Mouse (Mus musculus): ENCODE data around the gene Hils1. TPM values are rescaled to one million over a fixed set of nuclear protein-coding genes. Genes with fewer than 3 reads are reported as not detected.

The Hils1 gene
- polyA plus RNA-seq, 1 experiment from 2014 or later = not detected

DNA sequence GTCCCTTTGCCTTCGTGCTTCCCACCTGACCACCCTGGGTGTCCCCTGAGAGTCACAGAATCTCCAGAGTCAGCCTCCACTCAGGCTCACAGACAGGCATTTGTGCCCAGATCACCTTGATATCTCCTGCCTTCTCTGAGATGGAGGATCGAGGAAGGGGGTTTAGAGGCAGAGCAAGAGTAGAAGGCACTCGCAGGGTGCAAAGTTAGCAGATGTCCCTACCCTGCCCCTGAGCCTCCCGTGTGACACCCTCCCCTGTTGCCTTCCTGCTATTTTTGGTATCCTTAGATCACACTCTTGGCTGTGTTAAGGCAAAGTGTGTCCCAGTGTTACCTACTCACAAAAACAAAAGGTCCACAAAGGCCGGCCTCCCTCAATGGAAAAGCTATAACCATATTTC is 8.8 kb downstream of the Hils1 start, which contains the start of gene Sgca:
Gene Sgca, minus strand, starts transcription at position 129 of the 400 bp plus-strand sequence.
- Histone ChIP-seq H3K27ac (replicated peaks) (no peak within 1 kb of the TSS), H3K4me1 (peaks cover 19% of the 10 kb centered on the region), H3K36me3 (no peaks in the 10 kb centered on the region), H3K4me2 (no peak within 1 kb of the TSS), H3K9ac (replicated peaks) (no peak within 1 kb of the TSS), H3K4me3 (replicated peaks) (no peak within 1 kb of the TSS), H3K27me3 (replicated peaks) (no peaks in the 10 kb centered on the region), H3K9me3 (replicated peaks) (no peaks in the 10 kb centered on the region)
- WGBS = 71% methylated on average over 5 of the region's 5 CpGs
- no peak for ATAC-seq (ENCODE audit: low FRiP score)

DNA sequence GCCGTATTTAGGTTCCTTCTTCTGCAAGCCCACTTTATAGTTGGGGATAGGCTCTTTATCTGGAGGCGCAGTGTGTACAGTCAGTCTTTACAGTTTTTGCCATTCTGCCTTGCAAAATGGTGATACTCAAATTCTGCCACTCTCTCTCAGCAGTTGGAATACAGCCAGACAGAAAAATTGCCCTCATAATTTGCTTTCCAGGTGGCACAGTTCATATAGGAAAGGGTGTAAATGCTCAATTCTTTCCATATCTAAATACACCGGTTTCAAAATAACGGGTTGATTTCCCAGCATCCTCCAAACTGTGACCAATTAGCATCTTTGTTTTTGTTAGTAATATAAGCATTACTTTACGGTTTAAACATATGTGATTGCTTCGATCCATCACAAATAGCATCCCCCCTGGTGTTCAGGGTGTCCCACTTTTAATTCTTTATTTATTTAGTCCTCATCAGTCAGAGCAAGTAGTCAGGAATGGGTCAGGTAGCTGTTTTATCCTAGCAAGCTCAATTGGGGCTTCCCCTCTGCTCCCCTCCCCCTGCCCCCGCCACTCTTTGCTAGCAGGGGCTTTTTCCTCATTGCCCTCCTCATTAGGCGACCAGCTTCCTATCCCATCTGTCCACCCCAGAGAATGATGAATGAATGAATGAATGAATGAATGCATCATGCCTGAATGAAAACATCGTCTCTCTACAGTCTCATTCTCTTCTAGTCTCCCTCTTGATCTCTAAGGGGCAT is 11.0 kb downstream of the Hils1 start:
- H3K9ac ChIP-seq (replicated peaks) = peak overlapping the region; percentile 47
- H3K36me3 ChIP-seq = no peaks in the 10 kb centered on the region
- H3K27me3 ChIP-seq (replicated peaks) = no peaks in the 10 kb centered on the region
- no peaks in the 10 kb centered on the region for H3K9me3 ChIP-seq (replicated peaks)
- H3K27ac ChIP-seq (replicated peaks) = peak overlapping the region; percentile 94
- peak; percentile 71 for ATAC-seq (ENCODE audit: low FRiP score)
- WGBS = 22% methylated on average over 9 of the region's 9 CpGs
- H3K4me3 ChIP-seq (replicated peaks) = peak overlapping the region; percentile 28
- peak overlapping the region; percentile 57 for H3K4me2 ChIP-seq
- peaks cover 19% of the 10 kb centered on the region for H3K4me1 ChIP-seq

- peak overlapping the region; percentile 28 for H3K4me3 ChIP-seq (replicated peaks)
- H3K9me3 ChIP-seq (replicated peaks) = no peaks in the 10 kb centered on the region
- peak; percentile 95 for ATAC-seq (ENCODE audit: low FRiP score)
- H3K4me1 ChIP-seq = peaks cover 19% of the 10 kb centered on the region
- under 1% methylated on average over 20 of the region's 20 CpGs for WGBS
- peak overlapping the region; percentile 94 for H3K27ac ChIP-seq (replicated peaks)
- H3K9ac ChIP-seq (replicated peaks) = peak overlapping the region; percentile 47
- H3K36me3 ChIP-seq = no peaks in the 10 kb centered on the region
- H3K27me3 ChIP-seq (replicated peaks) = no peaks in the 10 kb centered on the region
- peak overlapping the region; percentile 57 for H3K4me2 ChIP-seq
These were observed 11.6 kb downstream of the Hils1 start for GRCm38 (mm10) chr11:94978947-94979346.

DNA sequence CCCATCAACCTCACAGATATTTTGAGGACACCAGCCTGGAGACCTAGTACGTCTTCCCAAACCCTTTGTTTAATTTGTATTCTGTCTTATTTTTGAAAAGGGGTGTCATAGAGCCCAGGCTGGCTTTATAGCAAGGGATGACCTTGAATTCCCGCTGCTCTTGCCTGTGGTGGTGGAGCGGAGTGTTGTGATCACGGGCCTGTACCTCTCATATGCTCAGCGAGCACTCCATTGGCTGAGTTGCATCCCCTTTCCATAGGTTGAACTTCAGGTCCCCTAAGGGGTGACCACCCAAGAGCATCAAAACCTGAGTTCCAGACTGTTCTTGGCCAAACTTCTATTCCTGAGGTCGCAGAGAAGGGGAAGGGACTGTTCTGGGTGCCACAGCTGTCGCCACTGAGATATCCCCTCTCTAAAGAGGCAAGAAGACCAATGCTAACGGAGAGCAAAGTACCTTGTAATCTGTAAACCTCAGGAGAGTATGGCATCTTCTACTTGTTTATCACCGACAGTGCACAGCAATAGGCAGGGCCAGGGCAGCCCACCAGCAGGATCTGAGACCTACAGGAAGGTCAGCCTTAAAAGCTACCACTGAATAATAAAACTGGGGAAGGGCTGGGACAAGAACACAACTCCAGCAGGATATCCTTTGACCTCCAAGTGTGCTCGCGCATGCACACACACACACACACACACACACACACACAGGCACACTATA is 12.2 kb downstream of the Hils1 start:
- ATAC-seq (ENCODE audit: low FRiP score) = no peak
- Histone ChIP-seq H3K4me1 (peaks cover 19% of the 10 kb centered on the region), H3K27me3 (replicated peaks) (no peaks in the 10 kb centered on the region), H3K9ac (replicated peaks) (peak overlapping the region; percentile 36), H3K4me3 (replicated peaks) (peak overlapping the region; percentile 28), H3K4me2 (peak overlapping the region; percentile 57), H3K9me3 (replicated peaks) (no peaks in the 10 kb centered on the region), H3K36me3 (no peaks in the 10 kb centered on the region), H3K27ac (replicated peaks) (peak overlapping the region; percentile 94)
- 74% methylated on average over 11 of the region's 11 CpGs for WGBS

- no peak overlapping the region for H3K4me2 ChIP-seq
- H3K9ac ChIP-seq (replicated peaks) = no peak overlapping the region
- peaks cover 28% of the 10 kb centered on the region for H3K4me1 ChIP-seq
- 43% methylated on average over 1 of the region's 1 CpGs for WGBS
- H3K27me3 ChIP-seq (replicated peaks) = no peaks in the 10 kb centered on the region
- no peaks in the 10 kb centered on the region for H3K9me3 ChIP-seq (replicated peaks)
- no peak for ATAC-seq (ENCODE audit: low FRiP score)
- no peak overlapping the region for H3K27ac ChIP-seq (replicated peaks)
- H3K36me3 ChIP-seq = no peaks in the 10 kb centered on the region
- H3K4me3 ChIP-seq (replicated peaks) = no peak overlapping the region
These were observed 17.7 kb downstream of the Hils1 start for GRCm38 (mm10) chr11:94985140-94985539.

DNA sequence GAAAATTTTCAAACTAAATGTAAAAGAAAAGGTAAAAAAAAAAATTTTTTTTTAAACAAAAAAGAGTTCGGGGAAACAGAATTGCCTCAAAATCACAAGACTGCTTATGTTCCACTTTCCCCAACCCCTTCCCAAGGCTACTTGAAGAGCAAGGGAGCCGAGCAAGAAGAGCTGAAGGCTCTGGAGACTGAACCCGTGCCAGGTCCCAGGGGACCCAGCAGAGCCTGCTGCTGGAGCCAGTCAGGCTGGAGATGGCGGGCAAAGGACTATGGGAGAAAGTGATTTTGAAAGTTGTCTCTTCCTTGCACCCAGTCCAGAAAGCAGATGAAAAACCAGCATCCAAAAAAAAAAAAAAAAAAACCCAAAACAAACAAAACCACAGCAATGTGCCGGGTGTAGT is 18.4 kb downstream of the Hils1 start:
- H3K9ac ChIP-seq (replicated peaks) = no peak overlapping the region
- H3K36me3 ChIP-seq = no peaks in the 10 kb centered on the region
- no peaks in the 10 kb centered on the region for H3K27me3 ChIP-seq (replicated peaks)
- no peak overlapping the region for H3K4me2 ChIP-seq
- no peak overlapping the region for H3K4me3 ChIP-seq (replicated peaks)
- H3K9me3 ChIP-seq (replicated peaks) = no peaks in the 10 kb centered on the region
- ATAC-seq (ENCODE audit: low FRiP score) = no peak
- no peak overlapping the region for H3K27ac ChIP-seq (replicated peaks)
- peaks cover 33% of the 10 kb centered on the region for H3K4me1 ChIP-seq
- 73% methylated on average over 5 of the region's 5 CpGs for WGBS

GRCm38 (mm10) chr11:94986435-94986834 is 19.0 kb downstream of the Hils1 start:
- H3K27ac ChIP-seq (replicated peaks) = no peak overlapping the region
- 79% methylated on average over 2 of the region's 2 CpGs for WGBS
- no peaks in the 10 kb centered on the region for H3K36me3 ChIP-seq
- no peaks in the 10 kb centered on the region for H3K27me3 ChIP-seq (replicated peaks)
- H3K4me1 ChIP-seq = peaks cover 33% of the 10 kb centered on the region
- no peaks in the 10 kb centered on the region for H3K9me3 ChIP-seq (replicated peaks)
- no peak overlapping the region for H3K4me3 ChIP-seq (replicated peaks)
- H3K4me2 ChIP-seq = no peak overlapping the region
- no peak overlapping the region for H3K9ac ChIP-seq (replicated peaks)
- ATAC-seq (ENCODE audit: low FRiP score) = no peak

GRCm38 (mm10) chr11:94987341-94987740 is 19.9 kb downstream of the Hils1 start:
- H3K4me1 ChIP-seq = peaks cover 36% of the 10 kb centered on the region
- H3K27ac ChIP-seq (replicated peaks) = no peak overlapping the region
- no peak overlapping the region for H3K9ac ChIP-seq (replicated peaks)
- H3K36me3 ChIP-seq = no peaks in the 10 kb centered on the region
- H3K27me3 ChIP-seq (replicated peaks) = no peaks in the 10 kb centered on the region
- no peak overlapping the region for H3K4me3 ChIP-seq (replicated peaks)
- no peak for ATAC-seq (ENCODE audit: low FRiP score)
- H3K4me2 ChIP-seq = no peak overlapping the region
- no peaks in the 10 kb centered on the region for H3K9me3 ChIP-seq (replicated peaks)
- WGBS = 65% methylated on average over 6 of the region's 6 CpGs

DNA sequence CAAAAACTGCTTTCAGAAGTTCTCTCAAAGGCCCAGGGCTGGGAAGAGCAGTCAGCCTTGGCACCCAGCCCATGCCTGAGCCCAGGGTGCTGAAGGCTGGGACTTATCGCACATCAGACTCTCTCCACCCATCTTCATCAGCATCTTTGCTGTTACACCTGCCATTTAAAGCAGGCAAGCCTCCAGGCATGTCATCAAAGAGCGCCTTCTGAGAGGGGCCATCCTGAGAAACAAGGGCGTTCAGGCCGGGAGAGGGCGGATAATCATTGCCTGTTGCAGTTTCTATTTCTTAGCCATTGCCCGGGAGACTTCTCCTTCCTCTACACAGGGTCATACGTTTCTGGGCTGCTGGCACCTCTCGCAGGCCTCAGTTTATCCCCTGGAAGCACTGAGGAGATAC is 20.5 kb downstream of the Hils1 start:
- H3K9me3 ChIP-seq (replicated peaks) = no peaks in the 10 kb centered on the region
- no peak overlapping the region for H3K4me3 ChIP-seq (replicated peaks)
- no peaks in the 10 kb centered on the region for H3K27me3 ChIP-seq (replicated peaks)
- H3K9ac ChIP-seq (replicated peaks) = no peak overlapping the region
- H3K4me2 ChIP-seq = no peak overlapping the region
- 81% methylated on average over 8 of the region's 8 CpGs for WGBS
- ATAC-seq (ENCODE audit: low FRiP score) = no peak
- H3K4me1 ChIP-seq = peaks cover 40% of the 10 kb centered on the region
- H3K27ac ChIP-seq (replicated peaks) = no peak overlapping the region
- H3K36me3 ChIP-seq = no peaks in the 10 kb centered on the region

- H3K9me3 ChIP-seq (replicated peaks) = no peaks in the 10 kb centered on the region
- no peaks in the 10 kb centered on the region for H3K27me3 ChIP-seq (replicated peaks)
- H3K36me3 ChIP-seq = no peaks in the 10 kb centered on the region
- peaks cover 51% of the 10 kb centered on the region for H3K4me1 ChIP-seq
- H3K27ac ChIP-seq (replicated peaks) = peak overlapping the region; percentile 96
- H3K9ac ChIP-seq (replicated peaks) = peak overlapping the region; percentile 99
- peak overlapping the region; percentile 91 for H3K4me2 ChIP-seq
- whole genome bisulfite sequencing = 20% methylated on average over 10 of the region's 10 CpGs
- H3K4me3 ChIP-seq (replicated peaks) = peak overlapping the region; percentile 89
- ATAC-seq (ENCODE audit: low FRiP score) = no peak
These were observed 21.6 kb downstream of the Hils1 start for GRCm38 (mm10) chr11:94988780-94989561.

GRCm38 (mm10) chr11:94989562-94990017 is 22.2 kb downstream of the Hils1 start:
- Histone ChIP-seq H3K27ac (replicated peaks) (peak overlapping the region; percentile 96), H3K4me1 (peaks cover 57% of the 10 kb centered on the region), H3K36me3 (no peaks in the 10 kb centered on the region), H3K27me3 (replicated peaks) (no peaks in the 10 kb centered on the region), H3K9ac (replicated peaks) (peak overlapping the region; percentile 99), H3K4me2 (peak overlapping the region; percentile 91), H3K9me3 (replicated peaks) (no peaks in the 10 kb centered on the region), H3K4me3 (replicated peaks) (peak overlapping the region; percentile 89)
- ATAC-seq (ENCODE audit: low FRiP score) = peak; percentile 61
- WGBS = 0% methylated on average over 12 of the region's 12 CpGs

All from neural tube, embryonic 15.5 days (tissue).